Mouse (Mus musculus) midbrain, embryonic 15.5 days (tissue): ENCODE data around the gene Serpinb7. TPM values are rescaled to one million over a fixed set of nuclear protein-coding genes. Genes with fewer than 3 reads are reported as not detected.

Experiments used
- ATAC-seq: fragments of 200-750 bp; cut with Nextera tagmentation; replicated peaks from 2 replicates; pipeline ENCODE4 v1.8.0; 2017; ENCODE audit warnings: moderate TSS enrichment
- H3K27ac ChIP-seq: fragments of 300-500 bp; sonication (generic); 2 replicates; pipeline ENCODE4 v1.5.1; 2015; ENCODE audit warnings: mild to moderate bottlenecking, inconsistent platforms
- H3K27me3 ChIP-seq: fragments of 300-500 bp; sonication (generic); replicated peaks from 2 replicates; pipeline ENCODE4 v1.6.1; 2015; ENCODE audit warnings: inconsistent platforms
- H3K36me3 ChIP-seq: fragments of 300-500 bp; sonication (generic); replicated peaks from 2 replicates; pipeline ENCODE4 v1.6.1; 2015; ENCODE audit warnings: inconsistent platforms
- H3K4me1 ChIP-seq: fragments of 300-500 bp; sonication (generic); 2 replicates; pipeline ENCODE4 v1.6.1; 2015; ENCODE audit warnings: inconsistent platforms
- H3K4me2 ChIP-seq: fragments of 300-500 bp; sonication (generic); 2 replicates; pipeline ENCODE4 v1.6.1; 2015; ENCODE audit warnings: inconsistent platforms, mild to moderate bottlenecking, moderate library complexity
- H3K4me3 ChIP-seq: fragments of 300-500 bp; sonication (generic); 2 replicates; pipeline ENCODE4 v1.5.1; 2015; ENCODE audit warnings: mild to moderate bottlenecking, inconsistent platforms
- H3K9ac ChIP-seq: fragments of 300-500 bp; sonication (generic); 2 replicates; pipeline ENCODE4 v1.6.1; 2015; ENCODE audit warnings: mild to moderate bottlenecking, inconsistent platforms
- H3K9me3 ChIP-seq: fragments of 300-500 bp; sonication (generic); 2 replicates; pipeline ENCODE4 v1.6.1; 2016; ENCODE audit warnings: inconsistent platforms
- WGBS: fragments of 180-500 bp; shearing (Covaris S2); methylation state at CpG from one replicate; pipeline ENCODE4 v1.1.7; 2015; ENCODE audit warnings: mixed read lengths; 5-methylcytosine and 5-hydroxymethylcytosine counted together
- polyA plus RNA-seq: library from polyadenylated mRNA; unstranded; fragments of >200 nt; fragmentation: Nextera tagmentation; extraction: Ambion mirVana; gene quantifications from 2 replicates; pipeline ENCODE4 v1.2.1, GENCODE M21; 2015

Serpinb7 gene
- polyA plus RNA-seq, result not detected in 2 replicates

DNA sequence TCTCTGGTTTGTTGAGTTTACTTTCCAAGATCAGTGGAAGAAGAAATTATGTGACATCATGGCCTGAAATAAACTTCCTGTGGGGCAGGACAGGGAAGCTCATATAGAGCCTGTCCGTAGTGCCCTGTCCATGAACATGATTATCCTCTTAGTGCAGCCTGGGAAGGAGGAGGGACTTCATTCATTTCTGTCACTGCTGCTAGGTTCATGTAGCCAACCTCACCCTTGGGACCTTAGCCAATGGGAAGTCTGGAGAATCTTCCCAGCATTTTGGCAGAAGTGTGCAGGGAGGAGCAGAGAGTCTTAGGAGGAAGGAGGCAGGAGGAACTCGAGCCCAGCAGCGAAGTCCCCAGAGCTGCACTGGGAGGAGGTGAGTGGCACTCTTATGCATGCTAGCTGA is at the start of gene Serpinb7:
Gene Serpinb7, plus strand, starts transcription at position 301 of the 400 bp plus-strand sequence.
- no peaks in the 10 kb centered on the region for H3K36me3 ChIP-seq
- WGBS, result 87% methylated on average over 3 of the region's 3 CpGs

DNA sequence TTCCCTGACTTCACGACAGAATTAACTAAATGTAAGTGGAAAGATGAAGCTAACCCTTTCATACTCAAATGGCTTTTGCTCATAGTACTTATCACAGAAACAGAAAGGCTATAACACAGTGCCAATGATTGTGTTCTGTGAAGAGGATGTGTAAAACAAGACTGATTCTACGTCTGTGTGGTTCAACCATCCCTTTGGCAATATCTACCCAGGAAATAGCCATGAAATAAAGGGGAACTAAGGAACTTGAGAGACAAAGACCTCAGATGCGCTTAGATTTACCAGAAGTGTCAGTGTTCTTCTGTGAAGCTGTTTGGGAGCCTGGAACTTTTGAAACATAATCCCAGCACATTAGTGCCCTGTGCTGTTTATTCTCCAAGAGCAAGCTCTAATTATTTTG is 49.1 kb upstream of the Serpinb7 start:
- Histone ChIP-seq H3K9ac (no peak overlapping the region), H3K4me3 (no peak overlapping the region), H3K4me2 (no peak overlapping the region), H3K9me3 (no peaks in the 10 kb centered on the region), H3K4me1 (no peaks in the 10 kb centered on the region), H3K27me3 (no peaks in the 10 kb centered on the region), H3K27ac (no peak overlapping the region), H3K36me3 (no peaks in the 10 kb centered on the region)
- 55% methylated on average over 3 of the region's 3 CpGs for WGBS
- ATAC-seq, result no peak

More for the DNA sequence above, at the start of gene Serpinb7:
- Histone ChIP-seq H3K4me2 (no peak within 1 kb of the TSS), H3K9ac (no peak within 1 kb of the TSS), H3K4me3 (no peak within 1 kb of the TSS), H3K27ac (no peak within 1 kb of the TSS), H3K9me3 (no peaks in the 10 kb centered on the region), H3K4me1 (no peaks in the 10 kb centered on the region), H3K27me3 (no peaks in the 10 kb centered on the region)
- ATAC-seq, result no peak

DNA sequence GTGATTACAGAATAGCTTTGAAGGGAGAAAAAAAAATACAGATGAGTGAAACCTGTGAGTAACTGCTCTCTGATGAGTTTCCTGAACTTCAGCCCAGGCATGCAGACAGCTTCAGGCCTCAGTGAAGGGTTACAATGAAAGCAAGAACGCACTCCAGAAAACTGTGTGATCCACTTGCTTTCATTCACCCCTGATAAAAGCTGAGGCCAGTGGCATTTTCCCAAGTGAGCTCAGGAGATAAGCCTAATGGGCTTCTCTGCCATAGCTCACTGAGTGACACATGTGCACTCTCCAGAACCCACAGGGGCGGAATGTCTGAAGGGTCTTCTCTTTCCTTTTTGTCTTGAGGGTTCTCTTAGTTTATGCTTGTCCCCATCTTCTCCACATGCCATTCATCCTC is 48.3 kb upstream of the Serpinb7 start:
- 79% methylated on average over 2 of the region's 2 CpGs for WGBS
- H3K27me3 ChIP-seq, result no peaks in the 10 kb centered on the region
- ATAC-seq, result no peak

GRCm38 (mm10) chr1:107353046-107353445 is 46.4 kb upstream of the Serpinb7 start:
- no peaks in the 10 kb centered on the region for H3K9me3 ChIP-seq
- no peak for ATAC-seq
- H3K9ac ChIP-seq, result no peak overlapping the region
- no peak overlapping the region for H3K27ac ChIP-seq
- H3K27me3 ChIP-seq, result no peaks in the 10 kb centered on the region
- no peaks in the 10 kb centered on the region for H3K36me3 ChIP-seq
- H3K4me1 ChIP-seq, result no peaks in the 10 kb centered on the region
- no peak overlapping the region for H3K4me3 ChIP-seq
- H3K4me2 ChIP-seq, result no peak overlapping the region
- WGBS, result 39% methylated on average over 3 of the region's 3 CpGs

More for the DNA sequence above, 48.3 kb upstream of the Serpinb7 start:
- H3K36me3 ChIP-seq, result no peaks in the 10 kb centered on the region
- H3K27ac ChIP-seq, result no peak overlapping the region
- no peak overlapping the region for H3K9ac ChIP-seq
- no peaks in the 10 kb centered on the region for H3K4me1 ChIP-seq
- no peak overlapping the region for H3K4me2 ChIP-seq
- H3K9me3 ChIP-seq, result no peaks in the 10 kb centered on the region
- no peak overlapping the region for H3K4me3 ChIP-seq

GRCm38 (mm10) chr1:107360898-107361297 is 38.6 kb upstream of the Serpinb7 start, which contains the start of gene Serpinb11:
TSS of gene Serpinb11 (plus strand) at chr1:107361198.
- H3K27me3 ChIP-seq, result no peaks in the 10 kb centered on the region
- H3K36me3 ChIP-seq, result no peaks in the 10 kb centered on the region
- no peaks in the 10 kb centered on the region for H3K4me1 ChIP-seq
- no peak for ATAC-seq
- H3K4me3 ChIP-seq, result no peak within 1 kb of the TSS
- no peak within 1 kb of the TSS for H3K27ac ChIP-seq
- H3K4me2 ChIP-seq, result no peak within 1 kb of the TSS
- WGBS, result 68% methylated on average over 1 of the region's 1 CpGs
- no peak within 1 kb of the TSS for H3K9ac ChIP-seq
- no peaks in the 10 kb centered on the region for H3K9me3 ChIP-seq

- 67% methylated on average over 7 of the region's 7 CpGs for WGBS
- no peak overlapping the region for H3K4me3 ChIP-seq
- H3K9ac ChIP-seq, result no peak overlapping the region
- H3K36me3 ChIP-seq, result no peaks in the 10 kb centered on the region
- H3K4me2 ChIP-seq, result no peak overlapping the region
- no peak for ATAC-seq
- no peaks in the 10 kb centered on the region for H3K27me3 ChIP-seq
- no peaks in the 10 kb centered on the region for H3K9me3 ChIP-seq
- no peaks in the 10 kb centered on the region for H3K4me1 ChIP-seq
- H3K27ac ChIP-seq, result no peak overlapping the region
Observed at GRCm38 (mm10) chr1:107365973-107366372, 33.5 kb upstream of the Serpinb7 start.

GRCm38 (mm10) chr1:107368944-107369343 is 30.5 kb upstream of the Serpinb7 start:
- H3K4me3 ChIP-seq, result no peak overlapping the region
- no peaks in the 10 kb centered on the region for H3K27me3 ChIP-seq
- no peak overlapping the region for H3K27ac ChIP-seq
- H3K4me2 ChIP-seq, result no peak overlapping the region
- ATAC-seq, result no peak
- H3K9ac ChIP-seq, result no peak overlapping the region
- H3K4me1 ChIP-seq, result no peaks in the 10 kb centered on the region
- 82% methylated on average over 2 of the region's 2 CpGs for WGBS
- H3K9me3 ChIP-seq, result no peaks in the 10 kb centered on the region
- no peaks in the 10 kb centered on the region for H3K36me3 ChIP-seq

DNA sequence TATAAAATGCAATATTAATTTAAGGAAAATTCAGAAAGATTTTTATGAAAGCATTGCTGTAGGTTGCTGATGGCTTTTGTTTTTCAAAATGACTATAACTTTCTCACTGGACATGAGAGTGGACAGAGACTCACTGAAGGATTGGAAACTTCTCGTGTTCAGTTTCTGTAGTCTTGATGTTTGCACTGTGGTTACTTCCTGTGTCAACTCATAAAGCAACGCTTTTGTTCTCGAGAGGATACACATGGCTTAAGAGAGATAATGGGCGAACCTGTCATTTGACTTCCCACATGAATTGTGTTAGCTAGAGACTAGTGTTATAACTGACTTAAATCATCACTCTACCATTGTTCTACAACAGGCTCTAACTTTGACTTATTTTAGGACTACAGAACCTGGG is 22.5 kb upstream of the Serpinb7 start:
- WGBS, result 84% methylated on average over 4 of the region's 4 CpGs
- no peaks in the 10 kb centered on the region for H3K36me3 ChIP-seq
- no peak for ATAC-seq

DNA sequence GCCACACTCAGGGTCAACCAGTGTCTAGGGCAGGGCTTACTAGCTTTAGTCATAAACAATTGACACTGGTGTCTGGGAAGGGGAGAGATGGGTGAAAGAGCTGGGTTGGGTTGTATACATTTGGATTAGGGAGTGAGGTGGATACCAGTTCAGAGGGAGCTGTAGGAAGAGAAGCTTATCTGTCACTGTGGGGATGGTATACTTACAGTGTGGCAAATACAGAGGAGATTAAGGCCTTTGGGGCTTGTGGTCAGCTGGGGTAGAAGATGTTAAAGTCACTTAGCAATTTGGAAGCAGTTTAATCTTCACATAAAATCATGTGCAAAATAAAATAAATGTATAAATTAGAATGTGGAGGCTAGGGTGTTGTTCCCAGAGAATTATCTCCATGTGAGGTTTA is 21.1 kb upstream of the Serpinb7 start:
- no peak overlapping the region for H3K9ac ChIP-seq
- ATAC-seq, result no peak
- H3K4me2 ChIP-seq, result no peak overlapping the region
- no peak overlapping the region for H3K4me3 ChIP-seq
- no peak overlapping the region for H3K27ac ChIP-seq
- no peaks in the 10 kb centered on the region for H3K27me3 ChIP-seq
- H3K36me3 ChIP-seq, result no peaks in the 10 kb centered on the region
- H3K4me1 ChIP-seq, result no peaks in the 10 kb centered on the region
- H3K9me3 ChIP-seq, result no peaks in the 10 kb centered on the region

More for the DNA sequence above, 22.5 kb upstream of the Serpinb7 start:
- no peak overlapping the region for H3K4me2 ChIP-seq
- H3K9ac ChIP-seq, result no peak overlapping the region
- no peaks in the 10 kb centered on the region for H3K27me3 ChIP-seq
- H3K27ac ChIP-seq, result no peak overlapping the region
- H3K4me1 ChIP-seq, result no peaks in the 10 kb centered on the region
- no peaks in the 10 kb centered on the region for H3K9me3 ChIP-seq
- H3K4me3 ChIP-seq, result no peak overlapping the region

GRCm38 (mm10) chr1:107381491-107381890 is 18.0 kb upstream of the Serpinb7 start:
- no peak for ATAC-seq
- Histone ChIP-seq H3K27ac (no peak overlapping the region), H3K4me3 (no peak overlapping the region), H3K4me1 (no peaks in the 10 kb centered on the region), H3K27me3 (no peaks in the 10 kb centered on the region), H3K4me2 (no peak overlapping the region), H3K36me3 (no peaks in the 10 kb centered on the region), H3K9ac (no peak overlapping the region), H3K9me3 (no peaks in the 10 kb centered on the region)

DNA sequence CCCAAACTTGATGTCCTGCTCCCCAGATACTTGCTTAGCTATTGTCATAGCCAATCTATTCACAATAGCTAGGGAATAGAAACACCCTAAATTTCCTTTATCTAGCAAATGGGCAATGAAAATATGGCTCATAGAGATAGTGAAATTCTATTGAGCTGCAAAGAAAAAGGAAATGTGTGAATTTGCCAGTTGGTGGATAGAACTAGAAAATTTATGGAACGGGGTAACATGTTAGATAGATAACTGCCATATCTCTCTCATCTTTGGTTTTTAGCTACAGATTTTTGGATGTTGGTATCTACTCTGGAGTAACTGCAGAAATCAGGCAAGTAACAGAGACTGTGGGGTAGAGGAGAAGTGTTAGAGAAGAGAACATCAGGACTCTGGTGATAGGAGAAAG is 17.1 kb upstream of the Serpinb7 start:
- Histone ChIP-seq H3K27me3 (no peaks in the 10 kb centered on the region), H3K36me3 (no peaks in the 10 kb centered on the region), H3K27ac (no peak overlapping the region), H3K9ac (no peak overlapping the region), H3K4me1 (no peaks in the 10 kb centered on the region), H3K4me3 (no peak overlapping the region), H3K9me3 (no peaks in the 10 kb centered on the region), H3K4me2 (no peak overlapping the region)
- ATAC-seq, result no peak
- 98% methylated on average over 1 of the region's 1 CpGs for WGBS

GRCm38 (mm10) chr1:107384532-107384931 is 14.9 kb upstream of the Serpinb7 start:
- H3K27me3 ChIP-seq, result no peaks in the 10 kb centered on the region
- 97% methylated on average over 9 of the region's 9 CpGs for WGBS
- H3K4me2 ChIP-seq, result no peak overlapping the region
- no peak for ATAC-seq
- H3K9me3 ChIP-seq, result no peaks in the 10 kb centered on the region
- no peak overlapping the region for H3K27ac ChIP-seq
- H3K36me3 ChIP-seq, result no peaks in the 10 kb centered on the region
- no peak overlapping the region for H3K4me3 ChIP-seq
- no peaks in the 10 kb centered on the region for H3K4me1 ChIP-seq
- H3K9ac ChIP-seq, result no peak overlapping the region

- H3K4me1 ChIP-seq, result no peaks in the 10 kb centered on the region
- no peak for ATAC-seq
- H3K9me3 ChIP-seq, result no peaks in the 10 kb centered on the region
- H3K9ac ChIP-seq, result no peak overlapping the region
- no peaks in the 10 kb centered on the region for H3K27me3 ChIP-seq
- WGBS, result 84% methylated on average over 2 of the region's 2 CpGs
- H3K4me3 ChIP-seq, result no peak overlapping the region
- H3K36me3 ChIP-seq, result no peaks in the 10 kb centered on the region
- H3K4me2 ChIP-seq, result no peak overlapping the region
- no peak overlapping the region for H3K27ac ChIP-seq
Observed at GRCm38 (mm10) chr1:107389753-107390152, 9.7 kb upstream of the Serpinb7 start.
